Mouse (Mus musculus): ENCODE measurements around the gene Clk4. TPM values are rescaled to one million over a fixed set of nuclear protein-coding genes. Genes with fewer than 3 reads are reported as not detected.
A peak's percentile ranks its signal among the peaks of the same experiment; 100 is the strongest.

The Clk4 gene
- total and polyA plus RNA-seq, 3 experiments: 47.9 to 244 (median 61.0) TPM

- Histone ChIP-seq H3K4me3 (ENCODE audit: control insufficient read depth in 1 of 2, insufficient read depth in 1 of 2, low read depth in 2 of 2, low read length in 2 of 2) (no peak overlapping the region), H3K79me2 (ENCODE audit: control insufficient read depth, insufficient read depth, low read length, poor library complexity) (no peaks in the 10 kb centered on the region), H3K36me3 (ENCODE audit: control insufficient read depth in 1 of 2, insufficient read depth in 2 of 2, low read length in 2 of 2) (peaks cover 0 to 5% of the 10 kb centered on the region in 2 experiments; a peak in 2 of 4 replicates), H3K9ac (ENCODE audit: control insufficient read depth, low read depth, low read length, poor library complexity, severe bottlenecking) (no peak overlapping the region), H3K4me1 (ENCODE audit: control insufficient read depth in 1 of 2, insufficient read depth in 2 of 2, low read length in 2 of 2) (peaks cover 0 to 4% of the 10 kb centered on the region in 2 experiments; a peak in 1 of 4 replicates), H3K27me3 (ENCODE audit: control insufficient read depth in 1 of 2, insufficient read depth in 2 of 2, low read length in 2 of 2) (peaks cover 0 to 4% of the 10 kb centered on the region in 2 experiments; a peak in 2 of 4 replicates), H3K9me3 (replicated peaks; ENCODE audit: insufficient read depth, low read length) (no peaks in the 10 kb centered on the region), H3K27ac (ENCODE audit: control insufficient read depth, low read depth, low read length) (no peak overlapping the region)
- no peak for DNase-seq (ENCODE audit: low read depth, low spot score)
- TF ChIP-seq CTCF (IDR thresholded peaks at IDR 0.05 in 2 of 3, conservative IDR thresholded peaks at IDR 0.05 in 1 of 3; ENCODE audit: control insufficient read depth in 1 of 3, insufficient read depth in 1 of 3, low read depth in 2 of 3, low read length in 3 of 3, poor library complexity in 1 of 3, severe bottlenecking in 1 of 3) (no peak), ZC3H11A (IDR thresholded peaks at IDR 0.05; ENCODE audit: low read depth, low read length) (no peak), POLR2AphosphoS5 (IDR thresholded peaks at IDR 0.05; ENCODE audit: borderline replicate concordance, low read depth, low read length) (no peak), SMC3 (IDR thresholded peaks at IDR 0.05; ENCODE audit: low read depth, low read length) (no peak), POLR2A (IDR thresholded peaks at IDR 0.05; ENCODE audit: control insufficient read depth in 1 of 2, insufficient read depth in 1 of 2, low read depth in 1 of 2, low read length in 2 of 2, poor library complexity in 1 of 2) (no peak)
Measured at GRCm38 (mm10) chr11:51257006-51257405, 4.5 kb upstream of the Clk4 start.

- Histone ChIP-seq H3K4me1 (ENCODE audit: control insufficient read depth in 1 of 2, insufficient read depth in 2 of 2, low read length in 2 of 2) (peaks cover 8 to 16% of the 10 kb centered on the region in 2 experiments), H3K9me3 (replicated peaks; ENCODE audit: insufficient read depth, low read length) (no peaks in the 10 kb centered on the region), H3K9ac (ENCODE audit: control insufficient read depth, low read depth, low read length, poor library complexity, severe bottlenecking) (peak within 1 kb of the TSS; percentile 90), H3K36me3 (ENCODE audit: control insufficient read depth in 1 of 2, insufficient read depth in 2 of 2, low read length in 2 of 2) (peaks cover 9 to 30% of the 10 kb centered on the region in 2 experiments), H3K79me2 (ENCODE audit: control insufficient read depth, insufficient read depth, low read length, poor library complexity) (peaks cover 39% of the 10 kb centered on the region), H3K27ac (ENCODE audit: control insufficient read depth, low read depth, low read length) (peak within 1 kb of the TSS; percentile 68), H3K27me3 (ENCODE audit: control insufficient read depth in 1 of 2, insufficient read depth in 2 of 2, low read length in 2 of 2) (no peaks in the 10 kb centered on the region), H3K4me3 (ENCODE audit: control insufficient read depth in 1 of 2, insufficient read depth in 1 of 2, low read depth in 2 of 2, low read length in 2 of 2) (peak within 1 kb of the TSS; percentile 71 to 79)
- peak; percentile 99 for DNase-seq (ENCODE audit: low read depth, low spot score)
- peak; percentile 91 for TF ChIP-seq MAX (IDR thresholded peaks at IDR 0.05; ENCODE audit: low read length)
- peak; percentile 88 for TF ChIP-seq POLR2AphosphoS2 (IDR thresholded peaks at IDR 0.05; ENCODE audit: low read length)
- TF ChIP-seq HCFC1 (IDR thresholded peaks at IDR 0.05; ENCODE audit: low read depth, low read length): peak; percentile 80
- no peak for TF ChIP-seq EP300 (IDR thresholded peaks at IDR 0.05; ENCODE audit: low read depth in 1 of 2, low read length in 2 of 2)
- no peak for TF ChIP-seq UBTF (IDR thresholded peaks at IDR 0.05; ENCODE audit: borderline replicate concordance, insufficient read depth, low read depth, low read length)
- peak; percentile 97 for TF ChIP-seq NELFE (IDR thresholded peaks at IDR 0.05; ENCODE audit: low read depth, low read length)
- 0 out of 2 replicates have a peak, but pooled peaks have one; percentile 13 for TF ChIP-seq MAZ (IDR thresholded peaks at IDR 0.05; ENCODE audit: low read depth, low read length)
- TF ChIP-seq CHD1 (IDR thresholded peaks at IDR 0.05; ENCODE audit: low read depth, low read length): 0 out of 2 replicates have a peak, but pooled peaks have one; percentile 78
- peak; percentile 59 for TF ChIP-seq TCF12 (IDR thresholded peaks at IDR 0.05; ENCODE audit: low read depth, low read length)
- peak; percentile 82 for TF ChIP-seq TBP (IDR thresholded peaks at IDR 0.05; ENCODE audit: low read depth, low read length)
- TF ChIP-seq E2F4 (IDR thresholded peaks at IDR 0.05; ENCODE audit: borderline replicate concordance, low read depth, low read length): peak; percentile 88; the same call in 1 of the 2 replicates
- no peak for TF ChIP-seq CTCF (IDR thresholded peaks at IDR 0.05 in 2 of 3, conservative IDR thresholded peaks at IDR 0.05 in 1 of 3; ENCODE audit: control insufficient read depth in 1 of 3, insufficient read depth in 1 of 3, low read depth in 2 of 3, low read length in 3 of 3, poor library complexity in 1 of 3, severe bottlenecking in 1 of 3)
- TF ChIP-seq GABPA (IDR thresholded peaks at IDR 0.05; ENCODE audit: low read depth, low read length): no peak
- TF ChIP-seq POLR2AphosphoS5 (IDR thresholded peaks at IDR 0.05; ENCODE audit: borderline replicate concordance, low read depth, low read length): peak; percentile 86
- TF ChIP-seq TAL1 (IDR thresholded peaks at IDR 0.05; ENCODE audit: low read length): no peak
- TF ChIP-seq MAFK (IDR thresholded peaks at IDR 0.05; ENCODE audit: borderline replicate concordance, low read depth, low read length): no peak
- peak; percentile 86; the same call in 1 of the 2 replicates for TF ChIP-seq ZMIZ1 (IDR thresholded peaks at IDR 0.05; ENCODE audit: low read depth, low read length)
- TF ChIP-seq USF2 (IDR thresholded peaks at IDR 0.05; ENCODE audit: borderline replicate concordance in 1 of 2, insufficient read depth in 1 of 2, low read depth in 1 of 2, low read length in 2 of 2): no peak
- TF ChIP-seq ETS1 (IDR thresholded peaks at IDR 0.05; ENCODE audit: low read depth, low read length): peak; percentile 49
- peak; percentile 81 for TF ChIP-seq USF1 (IDR thresholded peaks at IDR 0.05; ENCODE audit: low read depth, low read length)
- TF ChIP-seq NRF1 (IDR thresholded peaks at IDR 0.05; ENCODE audit: insufficient read depth, low read depth, low read length, poor library complexity, severe bottlenecking): peak; percentile 100
- no peak for TF ChIP-seq ZC3H11A (IDR thresholded peaks at IDR 0.05; ENCODE audit: low read depth, low read length)
- TF ChIP-seq MYC (IDR thresholded peaks at IDR 0.05; ENCODE audit: low read depth, low read length): peak; percentile 84
- peak; percentile 98 to 99 for TF ChIP-seq POLR2A (IDR thresholded peaks at IDR 0.05; ENCODE audit: control insufficient read depth in 1 of 2, insufficient read depth in 1 of 2, low read depth in 1 of 2, low read length in 2 of 2, poor library complexity in 1 of 2)
- peak; percentile 37 for TF ChIP-seq SIN3A (IDR thresholded peaks at IDR 0.05; ENCODE audit: low read length)
Measured at GRCm38 (mm10) chr11:51262342-51263285, 1.1 kb downstream of the Clk4 start, which contains the start of gene BC049762. TSS of gene BC049762 (minus strand) at chr11:51263046.

Measured in MEL (cell line).